Comparison of ENCODE assay signal across 13 mouse cellular contexts in the genomic region with DNA sequence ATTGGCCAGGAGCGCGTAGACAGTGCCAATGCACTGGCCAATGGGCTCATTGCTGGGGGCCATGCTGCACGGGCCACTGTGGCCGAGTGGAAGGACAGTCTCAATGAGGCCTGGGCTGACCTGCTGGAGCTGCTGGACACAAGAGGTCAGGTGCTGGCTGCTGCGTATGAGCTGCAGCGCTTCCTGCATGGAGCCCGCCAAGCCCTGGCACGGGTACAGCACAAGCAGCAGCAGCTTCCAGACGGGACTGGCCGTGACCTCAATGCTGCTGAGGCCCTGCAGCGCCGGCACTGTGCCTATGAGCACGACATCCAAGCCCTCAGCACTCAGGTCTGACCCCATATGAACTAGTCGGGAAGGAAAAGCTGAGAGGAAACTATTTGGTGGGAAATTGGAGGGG. TPM values are rescaled to one million over a fixed set of nuclear protein-coding genes. Genes with fewer than 3 reads are reported as not detected.
DNase-seq lines count a peak whose midpoint lies in the region; TF ChIP-seq lines count a peak whose summit lies in the region.
"Had no signal": no experiment of that assay in that cellular context is flagged by ENCODE, and none has a peak within 500 bp of the region (broad histone marks: within the 10 kb centered on the region; RNA-seq: fewer than 3 reads in every experiment).

No protein-coding gene starts in this region.

- peak; percentile 72 to 87 for DNase-seq in adrenal gland, adult (ENCODE audit: inconsistent age in 2 of 2, low spot score in 1 of 2)
- DNase-seq in adrenal gland, postnatal 4 days (ENCODE audit: low spot score in 2 of 2) = no peak
- DNase-seq in left cerebral cortex, postnatal 4 days = peak; percentile 68
- no peak for DNase-seq in left cerebral cortex, adult 11 months (ENCODE audit: low spot score)
- peak; percentile 84 to 87 for DNase-seq in cerebellum, adult 2 months
- peak; percentile 53 for DNase-seq in gastrocnemius, postnatal 36 days
- no peak for DNase-seq in urinary bladder, postnatal 25 days (ENCODE audit: low spot score)
- no peak for DNase-seq in yolk sac, embryonic 10.5 days (ENCODE audit: low spot score)
- DNase-seq: kidney, postnatal 4 days; right cerebral cortex, postnatal 14 days had no signal

- H3K4me1 ChIP-seq in cerebellum, adult 2 months (ENCODE audit: control insufficient read depth, insufficient read depth, low read length) = peaks cover 39% of the 10 kb centered on the region
- H3K4me1 ChIP-seq: liver, embryonic 15.5 days; neural tube, embryonic 12.5 days had no signal

- no peak overlapping the region for H3K4me3 ChIP-seq in cerebellum, adult 2 months (replicated peaks; ENCODE audit: insufficient read depth, low read depth, low read length)
- H3K4me3 ChIP-seq: liver, embryonic 15.5 days; neural tube, embryonic 12.5 days had no signal

- WGBS in cerebellum, adult 2 months = 8% methylated on average over 14 of the region's 14 CpGs

- intact Hi-C loops in left cerebral cortex, postnatal 4 days (cut with DNase I) = no loop called here
- intact Hi-C loops in gastrocnemius, postnatal 36 days (cut with DNase I) = no loop called here

- H3K27me3 ChIP-seq in cerebellum, adult 2 months (ENCODE audit: control insufficient read depth, insufficient read depth, low read length) = no peaks in the 10 kb centered on the region
- H3K27me3 ChIP-seq: liver, embryonic 15.5 days; neural tube, embryonic 12.5 days had no signal

- TF ChIP-seq POLR2A in cerebellum, adult 2 months (IDR thresholded peaks at IDR 0.05; ENCODE audit: borderline replicate concordance, insufficient read depth, low read length) = no peak

- peak overlapping the region; percentile 27 for H3K27ac ChIP-seq in cerebellum, adult 2 months (ENCODE audit: insufficient read depth, low read length)
- H3K27ac ChIP-seq: liver, embryonic 15.5 days; neural tube, embryonic 12.5 days had no signal

- no peak for TF ChIP-seq CTCF in cerebellum, adult 2 months (IDR thresholded peaks at IDR 0.05; ENCODE audit: borderline replicate concordance, insufficient read depth, low read depth, low read length)

RNA-seq across cellular contexts. Expression of a gene that starts 9.7 kb away (rescaled TPM):
- total RNA-seq in adrenal gland, postnatal 4 days (2021) = 10 to 100 TPM; 15.7 to 15.9 TPM
- 10 to 100 TPM; 32.5 to 35.2 TPM for total RNA-seq in left cerebral cortex, postnatal 4 days (2021)
- polyA plus RNA-seq in cerebellum, adult 2 months (2012; rRNA removed) = 29.8 and 30.5 TPM in 2 replicates
- 1 to 10 TPM; 1.6 to 1.8 TPM for total RNA-seq in gastrocnemius, postnatal 36 days (2021)

RNA-seq across cellular contexts. Expression of a gene that starts 35.6 kb away (rescaled TPM):
- total RNA-seq in adrenal gland, postnatal 4 days (2021) = 1 to 10 TPM; 4.7 to 5.3 TPM
- 100 to 1,000 TPM; 319 to 320 TPM for total RNA-seq in left cerebral cortex, postnatal 4 days (2021)
- 132 and 147 TPM in 2 replicates for polyA plus RNA-seq in cerebellum, adult 2 months (2012; rRNA removed)
- under 1 TPM in 1 of 2 experiments, not detected in 1; 0.05 TPM for total RNA-seq in gastrocnemius, postnatal 36 days (2021)

RNA-seq across cellular contexts. Expression of a gene that starts 47.1 kb away (rescaled TPM):
- 10 to 100 TPM; 65.4 to 65.7 TPM for total RNA-seq in adrenal gland, postnatal 4 days (2021)
- 10 to 100 TPM; 76.1 to 80.4 TPM for total RNA-seq in left cerebral cortex, postnatal 4 days (2021)
- polyA plus RNA-seq in cerebellum, adult 2 months (2012; rRNA removed) = 77.5 and 86.1 TPM in 2 replicates
- total RNA-seq in gastrocnemius, postnatal 36 days (2021) = 10 to 100 TPM; 28.3 to 31.0 TPM

RNA-seq across cellular contexts. Expression of a gene that starts 48.1 kb away (rescaled TPM):
- total RNA-seq in adrenal gland, postnatal 4 days (2021) = under 1 TPM; 0.28 to 0.56 TPM
- total RNA-seq in left cerebral cortex, postnatal 4 days (2021) = 1 to 10 TPM; 3.7 to 4.5 TPM
- 4.6 and 5.4 TPM in 2 replicates for polyA plus RNA-seq in cerebellum, adult 2 months (2012; rRNA removed)
- under 1 TPM in 1 of 2 experiments, not detected in 1; 0.47 TPM for total RNA-seq in gastrocnemius, postnatal 36 days (2021)
- polyA plus RNA-seq: inflammation-experienced regulatory T-cells, adult 6 months had no signal

Comparison
In these comparisons a context has a peak if more than half of its experiments do, and no peak if none do; other contexts are left out.
1. DNase-seq: peak in adrenal gland, adult (2 of 2), left cerebral cortex, postnatal 4 days (single experiment), cerebellum, adult 2 months (2 of 2) and gastrocnemius, postnatal 36 days (2 of 2); none in adrenal gland, postnatal 4 days (0 of 2), left cerebral cortex, adult 11 months (single experiment), urinary bladder, postnatal 25 days (single experiment) and yolk sac, embryonic 10.5 days (single experiment).
2. RNA of a gene that starts 9.7 kb away (total RNA-seq): 32.5 to 35.2 TPM in left cerebral cortex, postnatal 4 days and 15.7 to 15.9 TPM in adrenal gland, postnatal 4 days; 1.6 to 1.8 TPM in gastrocnemius, postnatal 36 days; every median in the first group is over 4 times any median in the second.
3. RNA of a gene that starts 35.6 kb away (total RNA-seq): 319 to 320 TPM in left cerebral cortex, postnatal 4 days; 4.7 to 5.3 TPM in adrenal gland, postnatal 4 days and 0.05 TPM in gastrocnemius, postnatal 36 days; every median in the first group is over 10 times any median in the second.